Mouse (Mus musculus) urinary bladder, adult 2 months (tissue): Measurements from ENCODE around the gene Trnt1. TPM values are rescaled to one million over a fixed set of nuclear protein-coding genes. Genes with fewer than 3 reads are reported as not detected.

Experiments used
- DNase-seq: peaks from one replicate; pipeline ENCODE4 v3.0.0; 2022; ENCODE audit warnings: low spot score
- polyA plus RNA-seq: library from polyadenylated mRNA; depleted of rRNA; stranded (reverse); fragments of >200 nt; gene quantifications from 2 replicates; pipeline ENCODE4 v1.2.3, GENCODE M21; 2012; rRNA removed

Trnt1 gene
- 22.6 and 24.7 TPM in 2 replicates for polyA plus RNA-seq

- DNase-seq, result peak; percentile 88
These were observed at the start of gene Trnt1 for GRCm38 (mm10) chr6:106768640-106769289. Gene Trnt1, plus strand, starts transcription at chr6:106769120.

GRCm38 (mm10) chr6:106725642-106726041 lies 43.3 kb upstream of the Trnt1 start:
- DNase-seq, result no peak

GRCm38 (mm10) chr6:106726078-106726477 lies 42.8 kb upstream of the Trnt1 start:
- no peak for DNase-seq

GRCm38 (mm10) chr6:106727703-106728102 lies 41.2 kb upstream of the Trnt1 start:
- no peak for DNase-seq

GRCm38 (mm10) chr6:106729682-106730314 lies 39.1 kb upstream of the Trnt1 start:
- DNase-seq, result no peak

GRCm38 (mm10) chr6:106732563-106732962 lies 36.4 kb upstream of the Trnt1 start:
- DNase-seq, result no peak

- no peak for DNase-seq
These were observed 30.7 kb upstream of the Trnt1 start for GRCm38 (mm10) chr6:106738229-106738628.

GRCm38 (mm10) chr6:106740244-106740825 lies 28.6 kb upstream of the Trnt1 start:
- DNase-seq, result no peak

GRCm38 (mm10) chr6:106743556-106744233 lies 25.2 kb upstream of the Trnt1 start:
- no peak for DNase-seq

- DNase-seq, result no peak
These were observed 23.1 kb upstream of the Trnt1 start for GRCm38 (mm10) chr6:106745673-106746394.

GRCm38 (mm10) chr6:106747251-106747650 lies 21.7 kb upstream of the Trnt1 start:
- no peak for DNase-seq

- no peak for DNase-seq
These were observed 21.1 kb upstream of the Trnt1 start for GRCm38 (mm10) chr6:106747804-106748203.

GRCm38 (mm10) chr6:106748887-106749388 lies 20.0 kb upstream of the Trnt1 start, which contains the start of gene Il5ra:
Gene Il5ra, minus strand, starts transcription at chr6:106749037.
- DNase-seq, result no peak

- no peak for DNase-seq
These were observed 18.6 kb upstream of the Trnt1 start for GRCm38 (mm10) chr6:106750291-106750690.

- no peak for DNase-seq
These were observed 10.6 kb upstream of the Trnt1 start for GRCm38 (mm10) chr6:106758299-106758698.

GRCm38 (mm10) chr6:106760473-106761218 lies 8.3 kb upstream of the Trnt1 start:
- no peak for DNase-seq

- no peak for DNase-seq
These were observed 7.4 kb upstream of the Trnt1 start for GRCm38 (mm10) chr6:106761486-106761885.

GRCm38 (mm10) chr6:106765892-106766291 lies 3.0 kb upstream of the Trnt1 start:
- no peak for DNase-seq

- no peak for DNase-seq
These were observed 2.1 kb upstream of the Trnt1 start for GRCm38 (mm10) chr6:106766774-106767173.

GRCm38 (mm10) chr6:106769290-106769866 lies 458 bp downstream of the Trnt1 start:
- DNase-seq, result no peak
